Mouse (Mus musculus) liver, postnatal 0 days (tissue): ENCODE results near the gene Mcm9. TPM values are rescaled to one million over a fixed set of nuclear protein-coding genes. Genes with fewer than 3 reads are reported as not detected.
A peak's percentile ranks its signal among the peaks of the same experiment; 100 is the strongest.

Source experiments
- ATAC-seq: fragments of 200-750 bp; cut with Nextera tagmentation; 2 replicates; pipeline ENCODE4 v1.8.0; 2017; ENCODE audit warnings: mild to moderate bottlenecking, moderate library complexity
- DNase-seq: peaks from one replicate; pipeline ENCODE4 v3.0.0-alpha.2; 2016
- H3K27ac ChIP-seq: fragments of 300-500 bp; sonication (generic); 2 replicates; pipeline ENCODE4 v1.5.1; 2014; ENCODE audit warnings: antibody characterized with exemption, moderate library complexity, mild to moderate bottlenecking, low read depth
- H3K27me3 ChIP-seq: fragments of 300-500 bp; sonication (generic); 2 replicates; pipeline ENCODE4 v1.6.1; 2014; ENCODE audit warnings: low read length, control low read depth, mixed read lengths; ENCODE audit not compliant: insufficient read depth
- H3K36me3 ChIP-seq: fragments of 300-500 bp; sonication (generic); replicated peaks from 2 replicates; pipeline ENCODE4 v1.6.1; 2014; ENCODE audit warnings: mild to moderate bottlenecking, control low read depth, low read length, moderate library complexity, mixed read lengths; ENCODE audit not compliant: insufficient read depth
- H3K4me1 ChIP-seq: fragments of 300-500 bp; sonication (generic); 2 replicates; pipeline ENCODE4 v1.6.1; 2014; ENCODE audit warnings: antibody characterized with exemption, mild to moderate bottlenecking, control low read depth; ENCODE audit not compliant: insufficient read depth
- H3K4me2 ChIP-seq: fragments of 300-500 bp; sonication (generic); 2 replicates; pipeline ENCODE4 v1.6.1; 2014; ENCODE audit warnings: low read depth, mild to moderate bottlenecking, low read length, moderate library complexity, mixed read lengths
- H3K4me3 ChIP-seq: fragments of 300-500 bp; sonication (generic); 2 replicates; pipeline ENCODE4 v1.5.1; 2014; ENCODE audit warnings: low read depth, low read length
- H3K9ac ChIP-seq: fragments of 300-500 bp; sonication (generic); replicated peaks from 2 replicates; pipeline ENCODE4 v1.6.1; 2014; ENCODE audit warnings: mild to moderate bottlenecking, moderate library complexity
- H3K9me3 ChIP-seq: fragments of 300-500 bp; sonication (generic); 2 replicates; pipeline ENCODE4 v1.6.1; 2016; ENCODE audit warnings: mild to moderate bottlenecking, control low read depth, low read length, mixed read lengths
- CTCF ChIP-seq: sonication (generic); IDR thresholded peaks from 2 replicates; pipeline ENCODE4 v1.5.1; 2016; ENCODE audit warnings: antibody characterized with exemption, low read depth
- EP300 ChIP-seq: IDR thresholded peaks from 2 replicates; pipeline ENCODE4 v1.6.1; 2016; ENCODE audit warnings: antibody characterized with exemption, low read depth, mild to moderate bottlenecking
- WGBS: fragments of 180-500 bp; shearing (Covaris S2); extraction: QIAGEN DNeasy Blood & Tissue Kit; methylation state at CpG from one replicate; pipeline ENCODE4 v1.1.7; 2014; ENCODE audit not compliant: insufficient replicate concordance; 5-methylcytosine and 5-hydroxymethylcytosine counted together
- polyA plus RNA-seq: library from polyadenylated mRNA; unstranded; fragments of >200 nt; fragmentation: Nextera tagmentation; extraction: Ambion mirVana; gene quantifications from 2 replicates; pipeline ENCODE4 v1.2.1, GENCODE M21; 2015

The Mcm9 gene
- polyA plus RNA-seq, 1 experiment from 2014 or later, result 3.0 TPM

DNA sequence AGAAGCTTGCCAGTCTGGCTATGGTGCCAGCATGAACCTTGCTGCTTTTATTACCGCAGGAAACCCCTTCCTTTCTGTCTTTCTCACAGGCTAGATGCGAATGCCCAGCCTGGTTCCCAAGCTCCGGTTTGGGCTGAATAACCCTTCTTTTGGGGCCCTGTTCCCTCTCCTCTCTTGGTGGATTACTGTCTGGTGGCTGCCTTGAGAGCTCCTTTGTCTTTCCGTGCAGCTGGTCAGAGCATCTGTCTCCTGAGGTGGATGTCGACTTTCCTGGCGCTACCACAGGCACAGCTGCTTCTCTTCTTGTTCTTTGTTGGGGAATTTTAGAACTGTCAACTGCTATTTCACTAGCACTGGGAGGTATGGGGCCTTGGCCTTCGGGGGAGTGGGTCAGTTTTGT is 92.6 kb downstream of the Mcm9 start:
- WGBS, result 90% methylated on average over 7 of the region's 7 CpGs
- no peak for DNase-seq
- no peak overlapping the region for H3K9ac ChIP-seq
- H3K27me3 ChIP-seq, result no peaks in the 10 kb centered on the region
- no peak overlapping the region for H3K4me2 ChIP-seq
- no peak overlapping the region for H3K27ac ChIP-seq
- no peaks in the 10 kb centered on the region for H3K4me1 ChIP-seq
- no peaks in the 10 kb centered on the region for H3K9me3 ChIP-seq
- ATAC-seq, result no peak
- TF ChIP-seq EP300 (no peak), CTCF (no peak)
- peaks cover 29% of the 10 kb centered on the region for H3K36me3 ChIP-seq
- H3K4me3 ChIP-seq, result no peak overlapping the region

DNA sequence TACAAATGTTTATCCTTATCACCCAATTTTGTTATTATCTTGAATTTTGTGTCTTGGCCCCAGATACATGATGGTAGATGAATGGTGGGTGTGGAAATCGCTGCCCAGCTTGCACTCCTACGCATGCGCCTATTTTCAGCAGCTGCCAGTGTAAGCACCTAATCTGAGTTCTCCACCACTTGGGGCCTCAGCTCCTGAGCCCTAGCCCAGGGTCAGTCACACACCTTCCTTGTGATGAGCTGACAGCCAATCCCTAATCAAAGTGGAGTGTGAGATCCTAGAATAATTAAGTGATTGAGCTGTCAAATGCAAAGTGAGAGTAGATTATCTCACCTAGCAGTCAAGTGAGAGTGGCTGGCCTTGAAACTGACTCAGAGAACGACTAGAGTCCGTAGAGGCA is 97.9 kb downstream of the Mcm9 start:
- Histone ChIP-seq H3K9me3 (no peaks in the 10 kb centered on the region), H3K4me1 (0 out of 2 replicates have a peak, but pooled peaks cover 3% of the 10 kb centered on the region), H3K4me2 (no peak overlapping the region), H3K27ac (no peak overlapping the region), H3K9ac (no peak overlapping the region), H3K36me3 (peaks cover 4% of the 10 kb centered on the region; the same call in 1 of the 2 replicates), H3K27me3 (no peaks in the 10 kb centered on the region), H3K4me3 (no peak overlapping the region)
- 71% methylated on average over 5 of the region's 5 CpGs for WGBS
- no peak for DNase-seq
- no peak for ATAC-seq
- TF ChIP-seq EP300, result no peak
- no peak for TF ChIP-seq CTCF

DNA sequence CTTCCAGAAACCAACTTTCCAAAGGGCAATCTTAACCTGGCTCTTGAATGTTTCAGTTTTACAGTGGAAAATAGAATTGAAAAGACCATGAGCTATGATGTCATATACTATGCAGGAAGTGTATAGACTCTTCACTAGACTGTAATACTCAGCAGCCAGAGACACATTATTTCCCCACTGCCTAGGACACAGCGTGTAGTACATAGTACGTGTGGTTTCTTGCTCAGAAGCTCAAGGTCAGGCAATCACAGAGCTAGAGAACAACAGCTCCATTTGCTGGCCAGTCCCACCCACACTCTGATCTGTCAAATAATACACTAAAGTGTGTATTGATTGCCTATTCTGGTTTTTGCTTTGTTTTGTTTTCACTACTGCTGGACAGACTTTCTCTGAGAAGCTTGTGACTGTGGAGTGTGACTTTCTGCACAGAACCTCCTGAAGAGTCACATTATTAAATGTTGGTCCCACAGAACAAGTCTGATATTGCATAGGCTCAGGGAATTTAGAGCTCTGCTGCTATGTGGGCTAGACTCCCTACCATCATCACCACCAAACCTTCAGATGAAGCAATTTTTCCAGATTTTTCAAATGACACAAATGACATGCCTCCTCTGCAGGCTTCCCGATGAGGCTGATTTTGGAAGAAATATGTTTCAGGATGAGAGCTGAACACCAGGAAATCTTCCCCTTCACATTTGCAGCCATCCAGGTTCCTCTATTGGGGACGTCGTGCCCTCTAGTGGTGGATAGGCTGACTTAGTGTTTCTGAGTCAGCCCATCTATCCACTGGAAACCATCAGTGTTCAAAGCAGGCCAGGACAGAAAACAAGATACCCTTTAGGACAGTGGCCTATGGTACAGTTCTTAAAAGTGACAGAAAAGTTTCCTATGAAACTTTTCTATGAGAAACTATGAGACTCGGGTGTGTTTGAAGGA is 102.1 kb downstream of the Mcm9 start:
- no peaks in the 10 kb centered on the region for H3K9me3 ChIP-seq
- 22% methylated on average over 6 of the region's 6 CpGs for WGBS
- TF ChIP-seq EP300, result no peak
- TF ChIP-seq CTCF, result peak; percentile 87
- no peak overlapping the region for H3K9ac ChIP-seq
- no peak overlapping the region for H3K4me2 ChIP-seq
- H3K4me3 ChIP-seq, result no peak overlapping the region
- DNase-seq (peak; percentile 56), ATAC-seq (peak; percentile 82)
- H3K27me3 ChIP-seq, result no peaks in the 10 kb centered on the region
- H3K27ac ChIP-seq, result no peak overlapping the region
- 0 out of 2 replicates have a peak, but pooled peaks cover 3% of the 10 kb centered on the region for H3K4me1 ChIP-seq
- H3K36me3 ChIP-seq, result no peaks in the 10 kb centered on the region

DNA sequence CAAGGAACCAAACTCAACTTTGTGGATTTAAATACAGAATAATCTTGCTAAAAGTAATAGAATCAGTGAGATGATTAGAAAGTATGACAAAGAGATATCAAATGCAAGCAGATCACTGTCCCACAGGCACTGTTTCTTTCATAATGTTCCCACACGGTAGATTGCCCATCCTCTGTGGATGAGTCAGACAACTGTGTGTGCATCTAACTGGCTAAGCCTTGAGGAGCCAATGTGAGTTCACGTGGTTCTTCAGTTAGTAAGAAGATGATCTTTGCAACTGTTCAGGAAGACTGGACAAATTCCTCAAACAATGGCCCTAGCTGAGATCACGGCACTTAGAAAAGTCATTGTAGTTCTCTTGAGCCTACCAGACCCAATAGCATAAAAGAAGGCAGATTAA is 102.9 kb downstream of the Mcm9 start:
- H3K4me3 ChIP-seq, result no peak overlapping the region
- H3K4me2 ChIP-seq, result no peak overlapping the region
- DNase-seq, result no peak
- no peak overlapping the region for H3K9ac ChIP-seq
- no peaks in the 10 kb centered on the region for H3K9me3 ChIP-seq
- ATAC-seq, result no peak
- H3K27me3 ChIP-seq, result no peaks in the 10 kb centered on the region
- WGBS, result 74% methylated on average over 3 of the region's 3 CpGs
- H3K27ac ChIP-seq, result no peak overlapping the region
- no peak for TF ChIP-seq EP300
- no peak for TF ChIP-seq CTCF
- H3K36me3 ChIP-seq, result no peaks in the 10 kb centered on the region
- H3K4me1 ChIP-seq, result 0 out of 2 replicates have a peak, but pooled peaks cover 3% of the 10 kb centered on the region

DNA sequence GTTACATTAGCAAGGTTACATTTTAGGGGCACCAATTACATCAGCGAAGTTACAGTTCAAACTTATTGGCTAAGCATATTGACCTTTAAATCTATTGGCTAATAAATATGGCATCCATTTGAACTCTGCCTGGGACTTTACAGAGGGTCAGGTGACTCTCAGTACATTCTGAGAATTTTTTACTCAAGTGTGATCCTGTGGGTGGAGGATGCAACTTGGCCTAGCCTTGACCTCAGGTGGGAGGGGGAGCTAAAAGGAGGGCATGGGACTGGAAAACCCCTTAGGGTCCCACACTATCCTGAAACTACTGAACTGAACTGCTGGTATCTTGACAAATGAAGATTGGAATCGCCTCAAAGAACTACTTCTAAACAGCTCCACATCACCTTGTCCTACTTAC is 103.9 kb downstream of the Mcm9 start:
- TF ChIP-seq EP300 (no peak), CTCF (no peak)
- H3K27me3 ChIP-seq, result no peaks in the 10 kb centered on the region
- H3K27ac ChIP-seq, result no peak overlapping the region
- ATAC-seq (no peak), DNase-seq (no peak)
- H3K9me3 ChIP-seq, result no peaks in the 10 kb centered on the region
- 0 out of 2 replicates have a peak, but pooled peaks cover 3% of the 10 kb centered on the region for H3K4me1 ChIP-seq
- no peak overlapping the region for H3K4me3 ChIP-seq
- H3K4me2 ChIP-seq, result no peak overlapping the region
- H3K36me3 ChIP-seq, result no peaks in the 10 kb centered on the region
- H3K9ac ChIP-seq, result no peak overlapping the region
- WGBS, result 81% methylated on average over 2 of the region's 2 CpGs

DNA sequence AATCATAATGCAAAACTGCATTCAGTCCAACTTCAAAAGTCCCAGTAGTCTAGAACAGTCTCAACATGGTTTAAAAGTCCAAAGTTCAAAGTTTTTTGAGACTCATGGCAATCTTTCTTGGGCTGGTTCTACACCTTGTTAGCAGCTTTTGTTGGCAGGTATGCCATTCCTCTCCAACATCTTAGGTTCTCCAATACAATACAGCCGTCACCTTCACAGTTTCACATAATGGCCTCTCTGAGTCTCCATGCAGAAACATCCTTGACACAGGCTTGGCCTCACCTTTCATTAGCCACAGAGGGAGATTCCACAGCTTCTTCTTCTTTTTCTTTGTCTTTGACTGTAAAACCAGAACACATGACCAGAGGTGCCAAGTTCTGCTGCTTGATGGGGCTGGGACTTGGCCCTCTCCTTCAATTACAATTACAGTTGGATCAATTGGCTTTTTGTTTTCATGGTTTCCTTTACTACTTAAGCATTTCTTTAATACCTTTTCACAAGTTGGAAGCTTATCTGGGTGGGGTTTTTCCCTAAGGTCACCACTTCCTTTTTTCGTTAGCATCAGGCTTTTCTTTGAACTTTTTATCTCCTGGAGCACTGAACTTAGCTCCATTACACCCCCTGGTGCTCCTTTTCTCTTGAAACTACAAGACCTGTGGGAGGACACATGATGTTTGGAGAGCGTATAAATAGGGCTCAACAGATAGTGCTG is 104.8 kb downstream of the Mcm9 start:
- no peak for DNase-seq
- 57% methylated on average over 3 of the region's 3 CpGs for WGBS
- TF ChIP-seq EP300 (no peak), CTCF (no peak)
- H3K4me1 ChIP-seq, result 0 out of 2 replicates have a peak, but pooled peaks cover 3% of the 10 kb centered on the region
- ATAC-seq, result no peak
- H3K9me3 ChIP-seq, result no peaks in the 10 kb centered on the region
- no peak overlapping the region for H3K9ac ChIP-seq
- H3K4me3 ChIP-seq, result no peak overlapping the region
- no peak overlapping the region for H3K4me2 ChIP-seq
- H3K27ac ChIP-seq, result no peak overlapping the region
- H3K36me3 ChIP-seq, result no peaks in the 10 kb centered on the region
- H3K27me3 ChIP-seq, result no peaks in the 10 kb centered on the region
